Mouse (Mus musculus): ENCODE data around the gene Nipa2. TPM values are rescaled to one million over a fixed set of nuclear protein-coding genes. Genes with fewer than 3 reads are reported as not detected.
A peak's percentile ranks its signal among the peaks of the same experiment; 100 is the strongest.

Nipa2 gene
- polyA plus RNA-seq, 1 experiment from 2014 or later, result 44.5 TPM

DNA sequence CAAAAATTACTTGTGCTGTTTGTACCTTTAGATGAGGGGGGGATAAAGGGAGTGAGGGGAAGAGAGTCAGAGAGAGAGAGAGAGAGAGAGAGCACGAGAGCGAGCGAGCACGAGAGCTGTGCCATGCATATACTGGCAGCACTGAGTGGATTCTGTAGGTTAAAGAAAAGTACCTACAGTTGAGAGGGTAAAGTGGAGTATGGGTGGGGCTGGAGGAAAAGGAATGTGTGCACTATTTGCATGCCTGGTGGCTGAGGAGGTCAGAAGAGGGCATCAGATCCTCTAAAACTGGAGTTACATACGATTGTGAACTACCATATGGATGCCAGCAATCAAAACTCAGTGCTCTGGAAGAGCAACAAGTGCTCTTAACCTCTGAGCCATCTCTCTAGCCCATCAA is 20.8 kb upstream of the Nipa2 start:
- no peak for ATAC-seq (ENCODE audit: insufficient read depth, low FRiP score)
- no peak overlapping the region for H3K4me3 ChIP-seq (replicated peaks; ENCODE audit: low read length)
- no peaks in the 10 kb centered on the region for H3K27me3 ChIP-seq (ENCODE audit: control insufficient read depth, insufficient read depth, low read length)
- H3K27ac ChIP-seq (ENCODE audit: low read length), result no peak overlapping the region
- no peaks in the 10 kb centered on the region for H3K4me1 ChIP-seq (ENCODE audit: control insufficient read depth, insufficient read depth, low read length)
- H3K4me2 ChIP-seq (ENCODE audit: low read depth, low read length), result no peak overlapping the region
- H3K9ac ChIP-seq (ENCODE audit: low read length), result no peak overlapping the region
- 78% methylated on average over 5 of the region's 5 CpGs for WGBS
- no peaks in the 10 kb centered on the region for H3K9me3 ChIP-seq (replicated peaks; ENCODE audit: control insufficient read depth, low read length)
- H3K36me3 ChIP-seq (ENCODE audit: control insufficient read depth, insufficient read depth, low read length), result peaks cover 6% of the 10 kb centered on the region; the same call in 1 of the 2 replicates

DNA sequence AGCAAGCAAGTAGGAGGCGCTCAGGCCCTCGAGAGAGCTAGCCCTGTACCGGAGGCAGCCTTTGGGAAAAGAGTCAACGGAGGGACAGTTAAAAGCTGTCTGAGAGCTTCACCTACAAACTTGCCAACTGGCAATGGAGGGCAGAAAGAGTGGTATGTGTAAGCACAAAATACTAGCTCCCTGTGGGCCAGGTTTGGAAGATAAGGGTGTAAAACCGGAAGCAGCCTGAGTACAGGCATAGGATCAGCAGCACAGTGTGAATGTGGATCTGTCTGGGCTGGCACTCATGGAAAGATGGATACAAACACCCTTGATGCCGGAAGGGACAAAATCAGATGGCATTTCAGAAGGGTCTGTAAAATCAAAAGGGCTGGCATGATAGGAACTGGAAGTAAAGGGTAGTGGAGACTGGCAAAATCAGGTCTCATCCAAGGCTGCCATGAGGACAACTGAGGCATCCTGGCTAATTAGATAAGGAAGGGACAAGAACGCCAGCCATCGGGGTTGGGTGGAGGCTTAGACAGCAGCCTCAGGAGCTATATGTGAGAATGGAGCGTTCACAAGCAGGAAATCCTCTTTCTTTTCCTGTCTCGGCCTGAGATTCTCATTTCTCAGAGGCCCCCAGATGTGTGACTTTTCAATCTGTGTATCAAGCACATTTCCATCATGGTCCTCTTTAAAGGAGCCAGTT is 19.9 kb upstream of the Nipa2 start:
- H3K27ac ChIP-seq (ENCODE audit: low read length), result no peak overlapping the region
- H3K9ac ChIP-seq (ENCODE audit: low read length), result no peak overlapping the region
- no peaks in the 10 kb centered on the region for H3K9me3 ChIP-seq (replicated peaks; ENCODE audit: control insufficient read depth, low read length)
- no peaks in the 10 kb centered on the region for H3K4me1 ChIP-seq (ENCODE audit: control insufficient read depth, insufficient read depth, low read length)
- ATAC-seq (ENCODE audit: insufficient read depth, low FRiP score), result no peak
- 0 out of 2 replicates have a peak, but pooled peaks cover 3% of the 10 kb centered on the region for H3K36me3 ChIP-seq (ENCODE audit: control insufficient read depth, insufficient read depth, low read length)
- no peak overlapping the region for H3K4me3 ChIP-seq (replicated peaks; ENCODE audit: low read length)
- H3K27me3 ChIP-seq (ENCODE audit: control insufficient read depth, insufficient read depth, low read length), result no peaks in the 10 kb centered on the region
- no peak overlapping the region for H3K4me2 ChIP-seq (ENCODE audit: low read depth, low read length)
- 89% methylated on average over 10 of the region's 10 CpGs for WGBS

GRCm38 (mm10) chr7:55981511-55981910 is 19.2 kb upstream of the Nipa2 start:
- no peak overlapping the region for H3K27ac ChIP-seq (ENCODE audit: low read length)
- WGBS, result 83% methylated on average over 2 of the region's 2 CpGs
- H3K27me3 ChIP-seq (ENCODE audit: control insufficient read depth, insufficient read depth, low read length), result no peaks in the 10 kb centered on the region

GRCm38 (mm10) chr7:55974429-55974828 is 12.2 kb upstream of the Nipa2 start:
- WGBS, result 93% methylated on average over 2 of the region's 2 CpGs
- H3K4me3 ChIP-seq (replicated peaks; ENCODE audit: low read length), result no peak overlapping the region
- 0 out of 2 replicates have a peak, but pooled peaks cover 2% of the 10 kb centered on the region for H3K36me3 ChIP-seq (ENCODE audit: control insufficient read depth, insufficient read depth, low read length)
- ATAC-seq (ENCODE audit: insufficient read depth, low FRiP score), result no peak
- H3K27ac ChIP-seq (ENCODE audit: low read length), result no peak overlapping the region
- no peak overlapping the region for H3K4me2 ChIP-seq (ENCODE audit: low read depth, low read length)
- no peaks in the 10 kb centered on the region for H3K9me3 ChIP-seq (replicated peaks; ENCODE audit: control insufficient read depth, low read length)
- no peaks in the 10 kb centered on the region for H3K27me3 ChIP-seq (ENCODE audit: control insufficient read depth, insufficient read depth, low read length)
- no peak overlapping the region for H3K9ac ChIP-seq (ENCODE audit: low read length)
- no peaks in the 10 kb centered on the region for H3K4me1 ChIP-seq (ENCODE audit: control insufficient read depth, insufficient read depth, low read length)

More at GRCm38 (mm10) chr7:55981511-55981910, 19.2 kb upstream of the Nipa2 start:
- no peaks in the 10 kb centered on the region for H3K4me1 ChIP-seq (ENCODE audit: control insufficient read depth, insufficient read depth, low read length)
- H3K4me2 ChIP-seq (ENCODE audit: low read depth, low read length), result no peak overlapping the region
- no peaks in the 10 kb centered on the region for H3K9me3 ChIP-seq (replicated peaks; ENCODE audit: control insufficient read depth, low read length)
- no peak for ATAC-seq (ENCODE audit: insufficient read depth, low FRiP score)
- H3K9ac ChIP-seq (ENCODE audit: low read length), result no peak overlapping the region
- H3K36me3 ChIP-seq (ENCODE audit: control insufficient read depth, insufficient read depth, low read length), result 0 out of 2 replicates have a peak, but pooled peaks cover 3% of the 10 kb centered on the region
- no peak overlapping the region for H3K4me3 ChIP-seq (replicated peaks; ENCODE audit: low read length)

DNA sequence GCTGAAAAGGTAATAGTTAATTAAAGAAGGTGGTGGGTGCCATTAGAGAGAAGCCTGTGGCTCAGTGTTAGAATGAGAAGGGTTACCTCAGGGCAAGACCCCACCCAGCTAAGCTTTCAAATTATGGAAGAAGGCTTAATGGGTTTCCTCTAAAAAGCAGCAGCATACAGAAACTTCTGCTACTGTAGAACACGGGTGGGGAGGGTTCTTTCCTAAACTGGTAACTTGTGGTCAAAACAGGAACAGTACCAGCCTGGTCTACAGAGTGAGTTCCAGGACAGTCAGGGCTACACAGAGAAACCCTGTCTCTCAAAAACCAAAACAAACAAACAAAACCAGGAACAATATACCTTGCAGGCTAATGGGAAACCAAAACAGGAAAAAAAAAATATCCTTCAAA is 7.1 kb upstream of the Nipa2 start:
- Histone ChIP-seq H3K27ac (ENCODE audit: low read length) (no peak overlapping the region), H3K4me2 (ENCODE audit: low read depth, low read length) (no peak overlapping the region), H3K4me3 (replicated peaks; ENCODE audit: low read length) (no peak overlapping the region), H3K9me3 (replicated peaks; ENCODE audit: control insufficient read depth, low read length) (no peaks in the 10 kb centered on the region), H3K9ac (ENCODE audit: low read length) (no peak overlapping the region), H3K36me3 (ENCODE audit: control insufficient read depth, insufficient read depth, low read length) (no peaks in the 10 kb centered on the region), H3K27me3 (ENCODE audit: control insufficient read depth, insufficient read depth, low read length) (no peaks in the 10 kb centered on the region), H3K4me1 (ENCODE audit: control insufficient read depth, insufficient read depth, low read length) (0 out of 2 replicates have a peak, but pooled peaks cover 4% of the 10 kb centered on the region)
- 86% methylated on average over 1 of the region's 1 CpGs for WGBS
- no peak for ATAC-seq (ENCODE audit: insufficient read depth, low FRiP score)

DNA sequence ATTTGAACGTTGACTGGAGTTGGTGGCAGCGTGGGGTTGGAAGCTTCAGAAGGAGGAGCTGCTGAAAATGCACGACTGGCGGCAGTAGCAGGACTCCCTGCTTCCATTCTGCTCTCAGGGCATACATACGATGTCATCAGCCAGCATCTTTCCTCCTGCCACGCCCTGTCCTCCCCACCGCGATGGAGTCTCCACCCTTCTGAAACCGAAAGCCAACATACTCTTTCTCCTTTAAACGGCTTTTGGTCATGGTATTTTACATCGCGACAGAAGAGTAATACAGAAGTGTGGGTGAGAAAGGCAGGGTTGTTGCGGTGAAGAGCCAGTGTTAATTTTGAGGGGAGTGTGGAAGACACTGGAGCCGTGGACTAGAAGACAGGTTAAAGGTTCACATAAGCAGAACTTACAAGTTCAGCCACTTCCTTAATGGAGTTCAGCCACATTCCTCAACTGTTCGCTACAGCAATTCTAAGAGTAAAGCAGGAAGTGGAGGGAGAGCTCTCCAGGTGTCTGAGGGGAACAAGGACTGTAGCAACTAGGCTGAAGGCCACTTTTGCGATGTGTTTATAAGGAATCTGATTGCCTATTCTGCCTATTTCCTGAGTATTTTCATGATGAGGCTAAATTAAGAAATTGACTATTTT is 6.1 kb upstream of the Nipa2 start:
- ATAC-seq (ENCODE audit: insufficient read depth, low FRiP score), result 0 out of 2 replicates have a peak, but pooled peaks have one; percentile 60
- Histone ChIP-seq H3K4me1 (ENCODE audit: control insufficient read depth, insufficient read depth, low read length) (0 out of 2 replicates have a peak, but pooled peaks cover 4% of the 10 kb centered on the region), H3K9me3 (replicated peaks; ENCODE audit: control insufficient read depth, low read length) (no peaks in the 10 kb centered on the region), H3K4me3 (replicated peaks; ENCODE audit: low read length) (peak overlapping the region; percentile 44), H3K27me3 (ENCODE audit: control insufficient read depth, insufficient read depth, low read length) (no peaks in the 10 kb centered on the region), H3K27ac (ENCODE audit: low read length) (peak overlapping the region; percentile 64), H3K4me2 (ENCODE audit: low read depth, low read length) (peak overlapping the region; percentile 61), H3K36me3 (ENCODE audit: control insufficient read depth, insufficient read depth, low read length) (no peaks in the 10 kb centered on the region), H3K9ac (ENCODE audit: low read length) (peak overlapping the region; percentile 61)
- WGBS, result 23% methylated on average over 16 of the region's 16 CpGs

GRCm38 (mm10) chr7:55966866-55967460 is 4.7 kb upstream of the Nipa2 start:
- Histone ChIP-seq H3K9me3 (replicated peaks; ENCODE audit: control insufficient read depth, low read length) (no peaks in the 10 kb centered on the region), H3K27me3 (ENCODE audit: control insufficient read depth, insufficient read depth, low read length) (no peaks in the 10 kb centered on the region), H3K4me1 (ENCODE audit: control insufficient read depth, insufficient read depth, low read length) (0 out of 2 replicates have a peak, but pooled peaks cover 4% of the 10 kb centered on the region), H3K36me3 (ENCODE audit: control insufficient read depth, insufficient read depth, low read length) (no peaks in the 10 kb centered on the region), H3K9ac (ENCODE audit: low read length) (no peak overlapping the region), H3K4me2 (ENCODE audit: low read depth, low read length) (no peak overlapping the region), H3K4me3 (replicated peaks; ENCODE audit: low read length) (no peak overlapping the region), H3K27ac (ENCODE audit: low read length) (no peak overlapping the region)
- ATAC-seq (ENCODE audit: insufficient read depth, low FRiP score), result no peak
- 48% methylated on average over 3 of the region's 3 CpGs for WGBS

DNA sequence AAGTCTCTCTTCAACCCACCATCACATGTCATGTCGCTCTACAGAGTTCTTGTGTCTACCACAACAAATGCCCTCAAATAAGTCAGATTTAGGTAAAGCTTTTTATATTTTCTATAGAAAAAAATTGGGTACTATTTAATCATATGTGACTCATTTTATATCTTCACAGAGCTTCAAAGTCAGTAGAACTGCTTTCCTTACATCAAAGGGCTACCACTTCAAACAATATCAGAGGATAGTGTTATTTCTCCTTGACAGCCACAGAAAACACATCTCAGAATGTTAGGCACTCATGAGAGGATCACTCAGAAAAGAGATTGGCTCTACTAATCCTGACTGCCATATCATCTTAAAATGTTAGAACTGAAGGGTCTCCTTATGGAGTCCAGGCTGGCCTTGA is 1.8 kb downstream of the Nipa2 start:
- H3K9ac ChIP-seq (ENCODE audit: low read length), result no peak overlapping the region
- H3K4me2 ChIP-seq (ENCODE audit: low read depth, low read length), result peak overlapping the region; percentile 40; the same call in 1 of the 2 replicates
- no peak overlapping the region for H3K27ac ChIP-seq (ENCODE audit: low read length)
- H3K36me3 ChIP-seq (ENCODE audit: control insufficient read depth, insufficient read depth, low read length), result no peaks in the 10 kb centered on the region; the same call in 1 of the 2 replicates
- peaks cover 7% of the 10 kb centered on the region for H3K4me1 ChIP-seq (ENCODE audit: control insufficient read depth, insufficient read depth, low read length)
- WGBS, result 91% methylated on average over 1 of the region's 1 CpGs
- no peaks in the 10 kb centered on the region for H3K27me3 ChIP-seq (ENCODE audit: control insufficient read depth, insufficient read depth, low read length)
- no peaks in the 10 kb centered on the region for H3K9me3 ChIP-seq (replicated peaks; ENCODE audit: control insufficient read depth, low read length)
- ATAC-seq (ENCODE audit: insufficient read depth, low FRiP score), result no peak
- no peak overlapping the region for H3K4me3 ChIP-seq (replicated peaks; ENCODE audit: low read length)

DNA sequence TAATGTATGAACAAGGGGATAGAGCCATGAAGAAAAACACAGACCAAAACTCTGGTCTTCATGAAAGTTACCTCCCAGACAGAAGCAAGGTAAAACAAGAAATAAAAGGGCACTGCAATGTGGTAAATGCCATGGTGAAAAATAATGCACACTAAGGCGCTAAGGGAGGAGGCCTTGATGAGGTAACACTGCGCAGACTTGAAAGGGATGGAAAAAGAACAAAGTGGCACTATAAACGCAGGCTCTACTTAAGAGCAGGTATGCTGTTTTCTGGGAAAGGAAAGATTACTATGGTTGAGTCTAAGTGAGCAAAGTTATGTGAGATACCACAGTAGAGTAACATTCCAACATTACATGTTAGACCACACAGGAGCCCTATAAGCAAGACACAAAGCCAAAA is 2.5 kb downstream of the Nipa2 start:
- ATAC-seq (ENCODE audit: insufficient read depth, low FRiP score), result no peak
- H3K9me3 ChIP-seq (replicated peaks; ENCODE audit: control insufficient read depth, low read length), result no peaks in the 10 kb centered on the region

More for the DNA sequence above, 2.5 kb downstream of the Nipa2 start:
- H3K9ac ChIP-seq (ENCODE audit: low read length), result no peak overlapping the region
- peaks cover 7% of the 10 kb centered on the region for H3K4me1 ChIP-seq (ENCODE audit: control insufficient read depth, insufficient read depth, low read length)
- H3K27ac ChIP-seq (ENCODE audit: low read length), result no peak overlapping the region
- H3K4me3 ChIP-seq (replicated peaks; ENCODE audit: low read length), result no peak overlapping the region
- H3K27me3 ChIP-seq (ENCODE audit: control insufficient read depth, insufficient read depth, low read length), result no peaks in the 10 kb centered on the region
- no peak overlapping the region for H3K4me2 ChIP-seq (ENCODE audit: low read depth, low read length)
- H3K36me3 ChIP-seq (ENCODE audit: control insufficient read depth, insufficient read depth, low read length), result no peaks in the 10 kb centered on the region; the same call in 1 of the 2 replicates
- 92% methylated on average over 3 of the region's 3 CpGs for WGBS
